Mouse (Mus musculus) induced T-regulatory cell, adult 2 months (primary cell): ENCODE data around the gene Mrpl40.

ENCODE experiments used
- DNase-seq: peaks from one replicate; pipeline ENCODE4 v3.0.0-alpha.2; 2012; ENCODE audit warnings: low read depth

Gene Mrpl40

DNA sequence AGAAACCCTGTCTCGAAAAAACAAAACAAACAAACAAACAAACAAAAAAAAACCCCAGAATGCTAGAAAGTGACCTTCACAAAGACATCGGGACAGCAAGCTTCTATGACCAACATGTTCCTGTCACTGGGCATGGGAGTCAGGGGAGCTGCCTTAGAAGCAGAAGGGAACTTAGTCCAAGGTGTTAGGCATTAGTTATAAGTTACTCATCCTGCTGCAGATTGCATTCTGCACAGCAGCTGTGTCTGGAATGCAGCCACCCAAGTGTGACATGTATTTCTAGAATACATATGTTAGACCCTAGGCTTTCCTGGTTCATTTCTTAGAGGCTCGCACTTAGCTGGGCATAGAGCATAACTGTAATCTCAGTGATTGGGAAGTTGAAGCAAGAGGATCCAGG is 48.0 kb downstream of the Mrpl40 start:
- DNase-seq = no peak

DNA sequence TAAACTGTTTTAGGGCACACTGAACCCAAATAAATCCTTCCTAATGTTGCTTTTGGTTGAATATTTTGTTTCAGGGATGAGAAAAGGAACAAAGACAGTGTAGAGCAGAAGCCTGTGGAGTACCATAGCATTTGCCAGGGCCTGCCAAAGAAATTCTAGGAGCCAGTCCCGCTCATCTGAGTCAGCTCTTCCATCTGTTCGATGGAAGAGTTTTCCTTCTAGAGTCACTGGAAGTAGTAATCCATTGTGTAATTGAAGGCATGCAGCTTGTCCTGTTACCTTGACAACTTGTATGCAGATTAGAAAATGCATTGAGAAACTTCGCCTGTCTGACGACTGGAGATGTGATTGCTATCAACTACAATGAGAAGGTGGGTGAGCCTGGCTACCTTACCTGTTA is 53.7 kb downstream of the Mrpl40 start:
- DNase-seq = no peak

DNA sequence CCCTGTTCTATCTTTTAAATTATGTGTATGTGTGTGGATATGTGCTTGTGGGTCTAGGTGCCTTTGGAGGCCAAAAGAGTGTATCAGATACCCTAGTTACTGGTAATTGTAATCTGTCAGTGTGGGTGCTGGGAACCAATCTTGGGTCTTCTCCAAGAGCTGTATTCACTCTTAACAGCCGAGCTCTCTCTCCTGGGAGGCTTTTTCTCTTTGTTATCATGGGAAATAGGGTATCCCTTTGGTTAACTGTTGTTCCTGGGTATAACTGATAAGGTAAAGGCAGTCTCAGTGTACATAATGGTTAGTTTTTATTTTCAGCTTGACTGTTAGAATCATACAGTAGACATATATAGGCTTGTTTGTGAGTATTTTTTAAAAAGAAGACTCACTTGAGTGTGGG is 54.3 kb downstream of the Mrpl40 start:
- DNase-seq = no peak
